Mouse (Mus musculus) kidney, adult 2 months (tissue): ENCODE measurements around the gene Aplnr.

ENCODE experiments used
- CTCF ChIP-seq: fragments of 200-500 bp; conservative IDR thresholded peaks from 2 replicates; pipeline ENCODE4 v1.5.1; 2011; ENCODE audit warnings: low read depth, mild to moderate bottlenecking, control low read depth, low read length, moderate library complexity, mixed read lengths; ENCODE audit not compliant: insufficient read depth, insufficient read length
- POLR2A ChIP-seq: fragments of 200-500 bp; IDR thresholded peaks from one replicate; pipeline ENCODE4 v1.6.1; 2011; ENCODE audit warnings: low read depth, low read length, control low read depth

- TF ChIP-seq POLR2A (no peak), CTCF (no peak)
Observed at GRCm38 (mm10) chr2:85129496-85129971, 6.5 kb upstream of the Aplnr start.
